Mouse (Mus musculus) forebrain, embryonic 14.5 days (tissue): ENCODE results near the gene Tmem189. TPM values are rescaled to one million over a fixed set of nuclear protein-coding genes. Genes with fewer than 3 reads are reported as not detected.
A peak's percentile ranks its signal among the peaks of the same experiment; 100 is the strongest.

Experiments used
- ATAC-seq: fragments of 200-750 bp; cut with Nextera tagmentation; 2 replicates; pipeline ENCODE4 v1.8.0; 2017; ENCODE audit warnings: mild to moderate bottlenecking, moderate library complexity
- DNase-seq: peaks from one replicate; pipeline ENCODE4 v3.0.0-alpha.2; 2015; ENCODE audit warnings: low spot score
- H3K27ac ChIP-seq: fragments of 300-500 bp; sonication (generic); 2 replicates; pipeline ENCODE4 v1.5.1; 2014; ENCODE audit warnings: low read depth, mild to moderate bottlenecking, control low read depth, low read length, moderate library complexity
- H3K27me3 ChIP-seq: fragments of 300-500 bp; sonication (generic); replicated peaks from 2 replicates; pipeline ENCODE4 v1.6.1; 2014; ENCODE audit warnings: low read length, control low read depth, mixed read lengths; ENCODE audit not compliant: control insufficient read depth, insufficient read depth
- H3K36me3 ChIP-seq: fragments of 300-500 bp; sonication (generic); 2 replicates; pipeline ENCODE4 v1.6.1; 2014; ENCODE audit warnings: low read length, control low read depth; ENCODE audit not compliant: control insufficient read depth, insufficient read depth
- H3K4me1 ChIP-seq: fragments of 300-500 bp; sonication (generic); 2 replicates; pipeline ENCODE4 v1.6.1; 2014; ENCODE audit warnings: antibody characterized with exemption, low read length, control low read depth; ENCODE audit not compliant: control insufficient read depth, insufficient read depth
- H3K4me2 ChIP-seq: fragments of 300-500 bp; sonication (generic); 2 replicates; pipeline ENCODE4 v1.6.1; 2014; ENCODE audit warnings: mild to moderate bottlenecking, control low read depth, low read length
- H3K4me3 ChIP-seq: fragments of 300-500 bp; sonication (generic); 2 replicates; pipeline ENCODE4 v1.5.1; 2014; ENCODE audit warnings: low read depth, low read length, control low read depth
- H3K9ac ChIP-seq: fragments of 300-500 bp; sonication (generic); 2 replicates; pipeline ENCODE4 v1.6.1; 2014; ENCODE audit warnings: mild to moderate bottlenecking, low read length, control low read depth, moderate library complexity
- H3K9me3 ChIP-seq: fragments of 300-500 bp; sonication (generic); replicated peaks from 2 replicates; pipeline ENCODE4 v1.6.1; 2016; ENCODE audit warnings: low read length, control low read depth, mixed read lengths; ENCODE audit not compliant: control insufficient read depth
- WGBS: fragments of 180-500 bp; shearing (Covaris S2); extraction: QIAGEN DNeasy Blood & Tissue Kit; methylation state at CpG from one replicate; pipeline ENCODE4 v1.1.7; 2014; 5-methylcytosine and 5-hydroxymethylcytosine counted together
- polyA plus RNA-seq: library from polyadenylated mRNA; unstranded; fragments of >200 nt; fragmentation: Nextera tagmentation; extraction: Ambion mirVana; gene quantifications from 2 replicates; pipeline ENCODE4 v1.2.1, GENCODE M21; 2014

Tmem189 gene
- polyA plus RNA-seq, result 21.3 and 24.8 TPM in 2 replicates

GRCm38 (mm10) chr2:167689501-167690218, at the start of gene Tmem189:
Gene Tmem189 (minus strand): TSS chr2:167689822.
- Histone ChIP-seq H3K27ac (no peak within 1 kb of the TSS), H3K4me2 (peak within 1 kb of the TSS; percentile 93), H3K36me3 (no peaks in the 10 kb centered on the region), H3K4me1 (peaks cover 8% of the 10 kb centered on the region), H3K9me3 (no peaks in the 10 kb centered on the region), H3K4me3 (peak within 1 kb of the TSS; percentile 60), H3K27me3 (peaks cover 29% of the 10 kb centered on the region), H3K9ac (peak within 1 kb of the TSS; percentile 55)
- ATAC-seq (no peak), DNase-seq (peak; percentile 64)
- under 1% methylated on average over 77 of the region's 99 CpGs for WGBS

- no peak for ATAC-seq
These were observed 49.4 kb upstream of the Tmem189 start for GRCm38 (mm10) chr2:167739030-167739429.

GRCm38 (mm10) chr2:167734861-167735260, 45.2 kb upstream of the Tmem189 start:
- Histone ChIP-seq H3K27me3 (no peaks in the 10 kb centered on the region), H3K36me3 (no peaks in the 10 kb centered on the region), H3K27ac (no peak overlapping the region), H3K9me3 (no peaks in the 10 kb centered on the region), H3K9ac (no peak overlapping the region), H3K4me1 (no peaks in the 10 kb centered on the region), H3K4me2 (no peak overlapping the region), H3K4me3 (no peak overlapping the region)
- ATAC-seq (no peak), DNase-seq (no peak)
- 79% methylated on average over 10 of the region's 10 CpGs for WGBS

More at GRCm38 (mm10) chr2:167739030-167739429, 49.4 kb upstream of the Tmem189 start:
- Histone ChIP-seq H3K4me1 (no peaks in the 10 kb centered on the region), H3K4me2 (no peak overlapping the region), H3K9me3 (no peaks in the 10 kb centered on the region), H3K27ac (no peak overlapping the region), H3K36me3 (no peaks in the 10 kb centered on the region), H3K4me3 (no peak overlapping the region), H3K9ac (no peak overlapping the region), H3K27me3 (no peaks in the 10 kb centered on the region)
- 52% methylated on average over 6 of the region's 6 CpGs for WGBS
- no peak for DNase-seq

- no peaks in the 10 kb centered on the region for H3K36me3 ChIP-seq
- 64% methylated on average over 13 of the region's 13 CpGs for WGBS
- H3K27me3 ChIP-seq, result no peaks in the 10 kb centered on the region
- no peak overlapping the region for H3K27ac ChIP-seq
- H3K4me3 ChIP-seq, result no peak overlapping the region
- no peaks in the 10 kb centered on the region for H3K9me3 ChIP-seq
- DNase-seq, result no peak
- no peak for ATAC-seq
- H3K4me2 ChIP-seq, result no peak overlapping the region
- H3K4me1 ChIP-seq, result 0 out of 2 replicates have a peak, but pooled peaks cover 2% of the 10 kb centered on the region
- no peak overlapping the region for H3K9ac ChIP-seq
These were observed 41.5 kb upstream of the Tmem189 start for GRCm38 (mm10) chr2:167731149-167731548.

GRCm38 (mm10) chr2:167730036-167730435, 40.4 kb upstream of the Tmem189 start:
- WGBS, result 76% methylated on average over 7 of the region's 7 CpGs
- no peak overlapping the region for H3K9ac ChIP-seq
- no peaks in the 10 kb centered on the region for H3K36me3 ChIP-seq
- H3K4me2 ChIP-seq, result no peak overlapping the region
- H3K9me3 ChIP-seq, result no peaks in the 10 kb centered on the region
- no peaks in the 10 kb centered on the region for H3K27me3 ChIP-seq
- H3K27ac ChIP-seq, result no peak overlapping the region
- 0 out of 2 replicates have a peak, but pooled peaks cover 2% of the 10 kb centered on the region for H3K4me1 ChIP-seq
- no peak overlapping the region for H3K4me3 ChIP-seq
- ATAC-seq (no peak), DNase-seq (no peak)

GRCm38 (mm10) chr2:167727161-167727560, 37.5 kb upstream of the Tmem189 start:
- Histone ChIP-seq H3K27me3 (no peaks in the 10 kb centered on the region), H3K36me3 (no peaks in the 10 kb centered on the region), H3K9ac (no peak overlapping the region), H3K4me2 (no peak overlapping the region), H3K4me3 (no peak overlapping the region), H3K9me3 (no peaks in the 10 kb centered on the region), H3K4me1 (0 out of 2 replicates have a peak, but pooled peaks cover 2% of the 10 kb centered on the region), H3K27ac (0 out of 2 replicates have a peak overlapping the region, but pooled peaks have one; percentile 2)
- DNase-seq (peak; percentile 74), ATAC-seq (peak; percentile 80)
- WGBS, result 28% methylated on average over 13 of the region's 13 CpGs

GRCm38 (mm10) chr2:167725879-167726278, 36.3 kb upstream of the Tmem189 start:
- H3K4me1 ChIP-seq, result 0 out of 2 replicates have a peak, but pooled peaks cover 2% of the 10 kb centered on the region
- no peak overlapping the region for H3K4me2 ChIP-seq
- 91% methylated on average over 10 of the region's 10 CpGs for WGBS
- H3K4me3 ChIP-seq, result no peak overlapping the region
- H3K9ac ChIP-seq, result no peak overlapping the region
- no peaks in the 10 kb centered on the region for H3K27me3 ChIP-seq
- ATAC-seq, result no peak
- H3K36me3 ChIP-seq, result no peaks in the 10 kb centered on the region
- H3K27ac ChIP-seq, result no peak overlapping the region
- H3K9me3 ChIP-seq, result no peaks in the 10 kb centered on the region
- no peak for DNase-seq

- no peaks in the 10 kb centered on the region for H3K36me3 ChIP-seq
- H3K9me3 ChIP-seq, result no peaks in the 10 kb centered on the region
- no peak overlapping the region for H3K9ac ChIP-seq
- no peak overlapping the region for H3K4me2 ChIP-seq
- 0 out of 2 replicates have a peak, but pooled peaks cover 2% of the 10 kb centered on the region for H3K4me1 ChIP-seq
- ATAC-seq, result no peak
- no peaks in the 10 kb centered on the region for H3K27me3 ChIP-seq
- no peak overlapping the region for H3K27ac ChIP-seq
- H3K4me3 ChIP-seq, result no peak overlapping the region
- DNase-seq, result no peak
- 83% methylated on average over 11 of the region's 11 CpGs for WGBS
These were observed 34.1 kb upstream of the Tmem189 start for GRCm38 (mm10) chr2:167723589-167724206.

GRCm38 (mm10) chr2:167722538-167722937, 32.9 kb upstream of the Tmem189 start:
- H3K27me3 ChIP-seq, result no peaks in the 10 kb centered on the region
- H3K27ac ChIP-seq, result no peak overlapping the region
- ATAC-seq (no peak), DNase-seq (no peak)
- no peaks in the 10 kb centered on the region for H3K36me3 ChIP-seq
- no peak overlapping the region for H3K4me3 ChIP-seq
- H3K4me1 ChIP-seq, result 0 out of 2 replicates have a peak, but pooled peaks cover 2% of the 10 kb centered on the region
- H3K4me2 ChIP-seq, result no peak overlapping the region
- 68% methylated on average over 6 of the region's 6 CpGs for WGBS
- H3K9me3 ChIP-seq, result no peaks in the 10 kb centered on the region
- H3K9ac ChIP-seq, result no peak overlapping the region
